Mouse (Mus musculus) embryonic fibroblast, embryonic 13.5 days (primary cell): Measurements from ENCODE around the gene Stil. TPM values are rescaled to one million over a fixed set of nuclear protein-coding genes. Genes with fewer than 3 reads are reported as not detected.

Source experiments
- H3K27ac ChIP-seq: 2 replicates; pipeline ENCODE4 v1.5.1; 2012; ENCODE audit warnings: low read length, control low read depth, inconsistent platforms; ENCODE audit not compliant: insufficient read depth
- H3K4me1 ChIP-seq: 2 replicates; pipeline ENCODE4 v1.6.1; 2011; ENCODE audit warnings: low read length; ENCODE audit not compliant: control insufficient read depth, insufficient read depth
- H3K4me3 ChIP-seq: 2 replicates; pipeline ENCODE4 v1.5.1; 2011; ENCODE audit warnings: mild to moderate bottlenecking, control low read depth, low read length; ENCODE audit not compliant: insufficient read depth
- CTCF ChIP-seq: IDR thresholded peaks from 2 replicates; pipeline ENCODE4 v1.5.1; 2011; ENCODE audit warnings: mild to moderate bottlenecking, control low read depth, low read length, moderate library complexity, borderline replicate concordance; ENCODE audit not compliant: insufficient read depth
- POLR2A ChIP-seq: IDR thresholded peaks from 2 replicates; pipeline ENCODE4 v1.6.1; 2011; ENCODE audit warnings: low read depth, mild to moderate bottlenecking, control low read depth, low read length, moderate library complexity
- polyA plus RNA-seq: library from polyadenylated mRNA; stranded (reverse); fragments of >200 nt; gene quantifications from 2 replicates; pipeline ENCODE4 v1.2.4, GENCODE M21; 2011; ENCODE audit warnings: low read depth; ENCODE audit not compliant: missing spikeins, insufficient read length

The Stil gene
- polyA plus RNA-seq, 1 experiment, result 14.4 TPM

- no peak within 1 kb of the TSS for H3K27ac ChIP-seq
- no peaks in the 10 kb centered on the region for H3K4me1 ChIP-seq
- TF ChIP-seq CTCF (no peak), POLR2A (no peak)
- no peak within 1 kb of the TSS for H3K4me3 ChIP-seq
Observed at GRCm38 (mm10) chr4:115088611-115089338, 88.8 kb downstream of the Stil start, which contains the start of gene Pdzk1ip1. Gene Pdzk1ip1 (plus strand): TSS chr4:115088708.

- TF ChIP-seq POLR2A (no peak), CTCF (no peak)
- no peaks in the 10 kb centered on the region for H3K4me1 ChIP-seq
- H3K4me3 ChIP-seq, result no peak overlapping the region
- no peak overlapping the region for H3K27ac ChIP-seq
Observed at GRCm38 (mm10) chr4:115090592-115090991, 90.6 kb downstream of the Stil start.

- Histone ChIP-seq H3K27ac (no peak overlapping the region), H3K4me3 (no peak overlapping the region), H3K4me1 (no peaks in the 10 kb centered on the region)
- TF ChIP-seq POLR2A, result no peak
- TF ChIP-seq CTCF, result no peak
Observed at GRCm38 (mm10) chr4:115091806-115092205, 91.8 kb downstream of the Stil start.

Other genes with a start within 250 kb of the Stil start
- not detected in 2 replicates for gene Gm12830, start 178.4 kb upstream of the Stil start, polyA plus RNA-seq
- 0.47 and 0.94 TPM in 2 replicates for gene Foxd2, start 91.3 kb upstream of the Stil start, polyA plus RNA-seq
- not detected in 2 replicates for gene Foxe3, start 74.1 kb upstream of the Stil start, polyA plus RNA-seq
- gene Cmpk1, start 12.9 kb upstream of the Stil start, polyA plus RNA-seq, result 93.5 and 105 TPM in 2 replicates
- not detected in 2 replicates for gene Tal1, start 56.3 kb downstream of the Stil start, polyA plus RNA-seq
- gene Pdzk1ip1, start 88.5 kb downstream of the Stil start, polyA plus RNA-seq, result not detected in 2 replicates
- 0.16 TPM in 1 of 2 replicates, not detected in the other for gene Cyp4x1, start 134.1 kb downstream of the Stil start, polyA plus RNA-seq
- gene Cyp4a29, start 241.9 kb downstream of the Stil start, polyA plus RNA-seq, result not detected in 2 replicates